Mouse (Mus musculus): ENCODE results near the gene Adam22.

Gene Adam22

DNA sequence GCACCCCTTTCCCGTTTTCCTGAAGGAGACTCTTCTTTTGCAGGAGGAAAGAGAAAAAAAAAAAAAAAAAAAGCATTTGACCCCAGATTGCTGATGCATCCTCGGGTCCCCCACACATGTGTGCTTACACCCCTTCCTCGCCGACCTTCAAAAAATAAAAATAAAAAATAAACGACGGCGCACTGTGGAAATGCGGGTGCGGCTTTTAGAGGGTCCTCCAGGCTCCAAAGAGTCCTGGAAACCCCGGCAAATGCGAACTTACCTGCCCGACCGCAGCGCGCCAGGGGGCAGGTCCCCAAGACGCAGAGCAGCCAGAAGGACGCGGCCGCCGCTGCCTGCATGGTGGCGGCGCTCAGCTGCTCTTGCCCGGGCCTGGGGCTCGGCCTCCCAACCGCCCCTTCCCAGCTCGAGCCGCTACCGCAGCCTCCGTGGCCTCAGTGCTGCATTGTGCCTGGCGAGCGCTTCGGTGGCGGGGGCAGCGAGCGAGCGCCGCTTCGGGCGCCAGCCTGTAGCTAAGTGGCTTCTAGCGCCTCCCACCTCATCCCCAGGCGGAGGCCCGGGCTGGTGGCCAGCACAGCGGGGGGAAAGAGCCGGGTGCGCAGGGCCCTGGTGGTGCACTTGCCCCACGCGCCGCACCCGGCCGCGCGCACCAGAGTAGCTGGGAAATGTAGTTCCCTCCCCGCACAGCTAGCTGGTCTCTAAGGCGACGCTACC is at the start of gene Adam22:
Gene Adam22 (minus strand): TSS at position 547 of the 714 bp plus-strand sequence.
- TF ChIP-seq GATA4 (IDR thresholded peaks at IDR 0.05; ENCODE audit: insufficient replicate concordance, low read length), result no peak

DNA sequence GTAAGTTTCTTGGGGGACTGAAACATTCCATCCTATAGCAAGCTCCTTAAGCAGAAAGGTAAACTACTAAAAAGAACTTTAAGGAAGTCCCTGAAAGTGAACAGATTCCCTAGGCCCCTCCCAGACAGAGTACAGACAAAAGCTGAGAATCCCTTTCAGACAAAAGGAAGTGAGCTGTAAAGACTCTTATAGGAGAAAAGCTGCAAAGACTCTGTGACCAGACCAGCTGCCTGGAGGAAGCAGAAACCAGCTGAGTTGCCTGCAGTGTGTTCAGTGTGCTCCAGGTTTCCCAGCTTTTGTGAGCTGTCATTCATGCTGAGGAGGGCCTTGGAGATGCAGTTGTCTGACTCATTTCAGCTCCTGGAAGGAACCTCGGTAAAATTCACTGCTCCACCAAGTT is 49.5 kb upstream of the Adam22 start:
- TF ChIP-seq GATA4 (IDR thresholded peaks at IDR 0.05; ENCODE audit: insufficient replicate concordance, low read length), result no peak

DNA sequence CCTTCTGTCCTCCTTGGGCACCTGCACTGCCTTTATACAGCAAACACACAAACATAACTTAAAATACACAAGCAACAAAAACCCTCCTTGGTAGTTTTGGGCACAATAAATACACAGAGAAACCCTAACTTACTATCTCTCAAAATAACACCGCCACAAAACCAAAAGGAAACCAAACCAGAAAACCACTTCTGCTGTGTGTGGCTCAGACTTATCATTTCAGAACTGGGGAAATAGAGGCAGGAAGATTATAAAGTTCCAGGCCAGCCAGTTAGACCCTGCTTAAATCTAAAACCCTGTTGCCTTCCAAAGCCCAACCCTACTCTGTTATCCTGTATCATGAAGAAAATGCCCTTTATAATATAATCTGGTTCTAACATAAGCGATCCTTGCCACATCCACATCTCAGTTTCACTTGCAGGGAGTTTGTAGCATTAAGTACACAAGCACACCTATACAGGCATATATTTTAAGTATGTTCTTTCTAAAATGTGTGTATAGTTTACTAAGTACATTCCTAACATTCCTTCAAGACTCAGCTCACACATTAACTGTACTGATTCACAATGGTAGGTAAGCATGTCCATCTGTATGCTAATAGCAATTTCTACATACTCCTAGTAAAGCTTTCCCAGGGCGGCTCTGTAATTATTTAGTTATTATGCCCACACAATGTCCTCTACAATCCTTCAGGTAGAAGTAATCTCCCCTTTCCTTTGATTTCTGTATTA is 48.9 kb upstream of the Adam22 start:
- no peak for TF ChIP-seq GATA4 (IDR thresholded peaks at IDR 0.05; ENCODE audit: insufficient replicate concordance, low read length)

DNA sequence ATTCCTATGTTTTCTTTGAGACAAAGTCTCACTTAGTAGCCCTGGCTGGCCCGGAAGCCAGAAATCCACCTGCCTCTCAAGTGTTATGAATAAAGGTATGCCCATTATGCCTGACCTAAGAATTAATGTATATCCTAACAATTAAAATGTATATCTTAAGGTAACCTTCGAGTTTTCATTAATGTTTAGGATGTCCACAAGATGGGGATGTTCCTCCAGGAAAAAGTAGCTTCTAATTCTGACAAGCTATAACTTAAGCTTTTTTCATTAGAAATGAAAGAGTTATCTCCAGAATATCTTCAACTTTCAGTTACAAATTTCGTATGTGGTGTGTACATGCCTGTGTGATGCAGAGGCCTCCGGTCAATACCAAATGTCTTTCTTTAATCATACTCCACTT is 40.8 kb upstream of the Adam22 start:
- no peak for TF ChIP-seq GATA4 (IDR thresholded peaks at IDR 0.05; ENCODE audit: insufficient replicate concordance, low read length)

DNA sequence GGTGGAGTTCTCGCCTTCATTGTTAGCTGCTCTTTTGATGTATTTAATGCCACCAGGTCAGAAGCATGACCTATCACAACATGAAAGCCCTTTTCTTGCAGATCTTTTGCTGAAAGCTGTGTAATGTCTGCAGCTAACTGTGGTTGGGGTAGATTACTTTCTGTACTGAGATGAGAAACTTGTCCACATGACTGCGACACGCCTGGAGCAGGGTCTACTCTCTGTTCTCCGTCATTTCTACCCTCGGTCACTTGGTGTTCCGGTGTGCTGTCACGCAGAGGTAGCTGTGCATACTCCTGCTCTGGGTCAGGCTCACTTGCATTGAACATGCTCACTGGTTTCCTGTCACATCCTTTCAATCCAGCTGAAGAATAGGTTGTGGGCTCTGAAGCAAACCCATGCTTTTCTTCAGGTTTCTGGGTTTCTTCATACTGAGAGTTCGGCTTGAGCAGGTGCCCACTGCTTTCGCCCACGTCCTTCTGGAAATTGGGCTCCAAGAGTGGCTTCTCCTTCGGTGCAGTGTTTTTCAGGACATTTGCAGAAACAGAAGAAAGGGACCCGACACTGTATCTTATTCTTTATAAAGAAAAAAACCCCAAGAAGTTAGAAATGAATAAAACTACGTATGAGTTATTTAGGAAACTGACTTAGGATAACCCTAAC is 29.8 kb upstream of the Adam22 start:
- TF ChIP-seq GATA4 (IDR thresholded peaks at IDR 0.05; ENCODE audit: insufficient replicate concordance, low read length), result no peak

DNA sequence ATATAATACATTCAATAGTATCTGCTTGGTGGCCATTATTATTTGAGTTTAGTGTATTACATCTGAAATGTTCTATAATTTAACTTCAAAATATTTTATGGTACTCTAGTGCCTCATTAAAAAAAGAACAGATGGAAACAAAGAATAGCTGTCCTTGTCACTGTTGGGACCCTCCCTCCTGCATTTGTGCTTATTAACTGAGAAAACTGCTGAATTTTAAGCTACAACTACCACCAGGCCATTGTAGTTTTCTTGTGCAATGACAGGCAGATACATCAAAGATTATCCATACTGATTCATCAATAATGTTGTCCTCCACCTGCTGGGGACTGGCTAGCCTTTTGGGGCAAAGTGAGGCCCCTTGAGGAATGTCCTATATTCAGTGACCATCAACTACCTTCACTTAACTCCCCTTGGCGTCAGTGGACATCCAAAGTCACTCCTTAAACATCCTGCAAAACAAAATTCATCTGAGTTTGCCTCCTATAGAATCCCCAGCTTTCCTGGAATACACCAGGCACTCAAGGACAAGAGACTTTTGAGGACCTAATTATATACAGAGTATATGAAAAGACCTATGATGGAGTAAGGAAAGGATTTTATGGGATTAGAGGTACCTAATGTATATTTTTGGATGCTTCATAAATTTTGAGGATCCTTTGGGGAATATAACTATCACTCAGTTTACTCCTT is 26.1 kb upstream of the Adam22 start:
- no peak for TF ChIP-seq GATA4 (IDR thresholded peaks at IDR 0.05; ENCODE audit: insufficient replicate concordance, low read length)

DNA sequence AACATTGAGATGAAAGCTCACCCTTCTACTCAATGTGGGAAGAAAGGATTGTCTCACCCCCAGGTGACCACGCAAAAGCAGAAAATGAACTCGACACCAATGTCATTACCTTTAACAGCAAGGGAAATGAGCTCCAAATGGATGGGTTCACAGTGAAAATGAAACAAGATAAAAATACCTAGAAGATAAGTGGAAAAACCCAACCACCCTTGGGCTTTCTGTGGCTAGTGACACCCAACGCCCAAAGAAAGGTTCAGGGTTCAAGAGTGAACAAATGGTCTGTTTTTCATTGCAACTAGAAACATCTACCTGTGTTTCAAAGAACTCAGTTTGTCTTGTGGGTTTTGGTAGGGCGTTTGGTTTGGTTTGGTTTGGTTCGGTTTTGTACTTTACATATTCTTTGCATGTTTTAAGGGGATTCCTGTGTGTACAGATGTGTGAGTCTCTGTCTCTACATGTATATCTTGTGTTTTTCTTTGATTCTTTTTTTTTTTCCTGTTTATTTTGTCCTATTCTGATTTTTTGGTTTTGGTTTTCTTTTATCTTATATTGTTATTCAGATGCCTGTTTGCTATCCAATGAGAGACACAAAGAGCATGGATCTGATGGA is 6.4 kb upstream of the Adam22 start:
- no peak for TF ChIP-seq GATA4 (IDR thresholded peaks at IDR 0.05; ENCODE audit: insufficient replicate concordance, low read length)

DNA sequence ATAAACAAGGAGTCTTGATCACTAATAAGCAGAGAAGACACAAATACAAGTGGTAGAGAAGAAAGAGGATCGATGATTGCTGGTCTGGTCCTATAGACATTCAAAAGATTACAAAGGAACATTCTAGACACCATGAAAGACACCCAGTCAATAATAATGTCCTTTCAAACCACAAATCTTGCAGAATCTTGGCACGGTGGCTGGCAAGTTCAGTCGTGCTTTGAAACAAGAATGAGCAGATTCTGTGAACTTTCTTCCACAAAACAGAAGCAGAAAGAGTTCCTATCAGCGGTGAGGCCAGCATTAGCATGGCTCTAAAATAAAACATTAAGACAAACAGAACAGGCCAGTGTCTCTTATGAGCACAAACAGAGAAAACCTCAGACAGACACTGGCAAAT is 5.5 kb upstream of the Adam22 start:
- no peak for TF ChIP-seq GATA4 (IDR thresholded peaks at IDR 0.05; ENCODE audit: insufficient replicate concordance, low read length)

DNA sequence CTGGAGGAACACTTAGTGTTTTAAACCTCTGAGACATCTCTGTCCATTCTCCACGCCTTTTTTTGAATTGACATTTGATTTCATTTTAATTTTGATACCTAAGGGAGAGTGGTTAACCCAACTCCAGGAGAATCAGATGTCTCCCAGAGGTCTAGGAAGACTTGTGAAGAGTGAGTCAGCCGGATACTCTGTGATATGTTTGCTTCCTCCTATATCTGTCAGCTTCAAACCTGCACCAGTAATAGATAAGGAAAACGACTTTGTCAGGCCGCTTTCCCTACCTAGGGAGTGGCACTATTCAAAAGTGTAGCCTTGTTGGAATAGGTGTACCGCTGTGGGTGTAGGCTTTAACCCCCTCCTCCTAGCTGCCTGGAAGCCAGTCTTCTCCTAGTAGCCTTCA is 821 bp upstream of the Adam22 start:
- no peak for TF ChIP-seq GATA4 (IDR thresholded peaks at IDR 0.05; ENCODE audit: insufficient replicate concordance, low read length)

DNA sequence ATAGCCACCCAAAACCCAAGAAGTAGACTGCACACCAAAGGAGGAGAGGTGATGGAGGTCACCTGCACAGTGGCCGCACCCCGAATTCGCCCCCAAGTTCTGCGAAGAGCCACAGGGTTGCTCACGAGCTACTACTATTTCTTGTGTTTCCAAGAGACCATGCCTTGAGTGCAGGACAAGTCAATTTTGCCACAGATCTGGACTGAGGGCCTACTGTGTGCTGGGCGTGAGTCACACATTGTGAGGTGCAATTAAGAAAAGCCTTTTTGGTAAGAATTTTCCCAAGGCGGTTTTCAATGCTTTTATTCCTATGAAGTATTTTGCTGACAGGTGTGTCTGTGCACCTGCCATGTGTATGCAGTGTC is 350 bp upstream of the Adam22 start:
- TF ChIP-seq GATA4 (IDR thresholded peaks at IDR 0.05; ENCODE audit: insufficient replicate concordance, low read length), result no peak

DNA sequence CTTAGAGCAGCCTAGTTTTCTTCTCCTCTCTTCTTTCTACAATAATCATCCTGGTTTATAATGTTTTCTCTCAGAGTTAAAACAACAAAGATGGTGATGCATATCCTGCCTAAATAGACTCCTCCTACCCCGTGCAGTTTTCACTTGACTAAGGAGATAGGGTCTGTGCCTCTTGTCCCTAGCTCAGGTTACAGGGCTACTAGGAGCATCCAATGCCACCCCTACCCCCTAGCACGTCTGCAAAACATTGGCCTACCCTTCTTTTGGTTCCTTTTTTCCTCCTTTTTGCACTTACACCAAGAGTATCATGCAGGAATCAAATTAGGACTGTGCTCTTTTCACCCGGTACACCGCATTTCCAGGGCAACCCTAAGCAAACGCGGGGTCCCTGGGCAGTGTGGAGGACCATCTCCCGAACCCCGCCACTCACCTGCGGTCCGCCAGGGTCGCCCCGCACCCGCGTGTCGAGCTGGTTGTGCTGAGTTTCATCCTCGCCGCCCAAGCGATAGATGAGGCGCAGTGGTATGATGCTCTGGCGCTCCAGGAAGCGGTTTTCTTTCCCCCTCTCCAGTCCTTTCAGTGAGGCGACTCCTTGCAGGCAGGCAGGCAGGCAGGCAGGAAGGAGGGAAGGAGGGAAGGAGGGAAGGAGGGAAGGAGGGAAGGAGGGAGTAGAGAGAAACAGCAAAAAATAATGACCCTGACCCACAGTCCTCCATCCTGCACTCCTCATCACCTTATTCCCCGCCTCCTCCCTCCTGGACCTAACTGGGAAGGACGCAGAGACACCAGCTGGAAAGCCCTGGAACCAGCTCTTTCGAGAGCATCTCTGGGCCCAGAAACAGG is 968 bp downstream of the Adam22 start:
- no peak for TF ChIP-seq GATA4 (IDR thresholded peaks at IDR 0.05; ENCODE audit: insufficient replicate concordance, low read length)

DNA sequence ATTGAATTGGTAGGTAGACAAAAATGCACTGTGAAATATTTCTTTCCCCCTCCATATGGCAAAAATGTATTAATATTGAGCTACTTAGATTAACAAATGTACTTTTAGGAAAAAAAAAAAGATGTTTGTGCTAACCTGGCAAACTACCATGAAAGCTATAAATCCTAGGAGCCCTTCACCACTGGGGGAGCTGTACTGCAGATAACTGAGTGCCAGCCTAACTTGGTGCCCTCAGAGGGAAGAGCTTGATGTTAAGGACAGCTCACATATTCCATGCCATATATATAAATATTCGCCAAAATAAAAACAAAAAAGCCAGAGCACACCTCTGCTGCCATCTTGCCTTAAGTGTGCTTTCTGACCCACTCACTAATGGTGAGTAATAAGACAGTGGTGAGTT is 5.6 kb downstream of the Adam22 start:
- TF ChIP-seq GATA4 (IDR thresholded peaks at IDR 0.05; ENCODE audit: insufficient replicate concordance, low read length), result no peak

DNA sequence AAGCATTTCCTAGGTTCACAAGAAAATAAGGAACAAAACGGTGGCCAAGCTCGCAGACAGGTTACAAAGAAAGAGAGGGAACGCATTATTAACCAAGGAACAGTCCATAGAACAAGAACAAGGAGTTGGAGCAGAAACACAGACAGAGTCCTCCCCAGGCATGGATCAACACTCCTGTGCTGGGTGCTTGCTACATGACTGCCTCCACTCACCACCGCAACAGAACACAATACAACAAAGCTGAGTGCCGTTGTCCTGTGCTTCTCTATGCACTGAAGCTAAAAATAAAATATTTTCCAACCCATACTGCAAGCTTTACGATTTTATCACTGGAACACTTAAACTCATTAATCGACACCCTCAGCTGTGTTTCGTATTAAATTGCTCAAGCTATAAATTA is 10.3 kb downstream of the Adam22 start:
- no peak for TF ChIP-seq GATA4 (IDR thresholded peaks at IDR 0.05; ENCODE audit: insufficient replicate concordance, low read length)

DNA sequence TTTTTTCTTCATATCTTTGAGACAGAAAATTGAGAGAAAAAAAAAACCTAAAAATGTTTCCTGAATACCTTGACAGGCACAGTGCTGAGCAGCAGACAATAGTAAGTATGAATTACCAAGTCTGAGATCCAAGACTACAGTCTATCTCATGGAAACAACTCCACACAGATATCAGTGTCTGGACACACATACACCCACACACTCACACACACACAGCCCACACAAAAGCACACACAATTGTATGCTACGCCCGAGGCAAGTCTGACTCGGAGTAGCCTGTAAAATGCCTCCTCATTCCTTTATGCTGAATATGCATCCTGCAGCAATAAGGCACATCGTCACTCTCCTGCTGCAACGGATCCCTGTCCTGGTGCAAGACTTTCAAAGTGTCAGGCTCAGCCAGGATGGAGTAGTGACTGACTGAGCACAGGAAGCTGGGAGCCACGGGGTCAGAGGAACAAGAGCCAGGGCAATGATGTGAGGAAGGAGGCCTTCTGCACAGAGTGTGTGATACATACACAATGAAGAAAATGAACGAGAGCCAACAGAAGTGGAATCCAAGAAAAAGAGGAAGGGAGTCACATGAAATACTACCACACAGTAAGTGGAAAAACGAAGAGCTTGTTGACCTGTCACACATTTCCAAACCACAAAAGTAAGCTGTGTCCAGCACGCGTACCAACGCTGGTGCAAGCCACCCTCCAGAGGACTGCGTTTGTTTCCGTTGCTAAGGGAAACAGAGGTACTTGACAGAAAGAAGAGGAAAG is 10.9 kb downstream of the Adam22 start:
- TF ChIP-seq GATA4 (IDR thresholded peaks at IDR 0.05; ENCODE audit: insufficient replicate concordance, low read length), result no peak

Data from liver, adult (tissue).